Mouse (Mus musculus) cortical plate, adult 2 months (tissue): ENCODE measurements around the gene Rln3.

Source experiments
- CTCF ChIP-seq: fragments of 200-500 bp; IDR thresholded peaks from 2 replicates; pipeline ENCODE4 v1.5.1; 2011; ENCODE audit warnings: mild to moderate bottlenecking, control low read depth, low read length; ENCODE audit not compliant: insufficient read depth; ENCODE audit errors: extremely low read depth
- POLR2A ChIP-seq: fragments of 200-500 bp; IDR thresholded peaks from 2 replicates; pipeline ENCODE4 v1.6.1; 2011; ENCODE audit warnings: mild to moderate bottlenecking, low read length, control low read depth; ENCODE audit not compliant: insufficient read depth; ENCODE audit errors: extremely low read depth

DNA sequence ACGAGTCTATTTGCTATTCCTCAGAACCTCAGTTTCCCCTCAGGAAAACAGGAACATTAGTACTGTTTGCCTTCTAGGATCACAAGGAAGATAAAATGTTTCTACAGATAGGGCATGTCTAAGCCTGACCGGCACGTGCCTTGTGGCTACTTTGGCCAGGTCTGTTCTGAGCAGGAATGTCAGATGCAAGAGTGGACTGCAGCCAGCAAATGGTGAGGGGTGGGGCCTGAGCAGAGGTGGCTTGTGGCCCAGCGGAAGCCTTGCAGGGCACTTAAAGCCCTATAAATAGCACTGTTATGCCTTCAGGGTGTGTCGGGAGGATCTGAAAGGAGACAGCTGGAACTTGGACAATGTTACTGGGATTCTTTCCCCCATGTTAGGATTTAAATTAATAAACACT, 21.7 kb downstream of the Rln3 start:
- TF ChIP-seq CTCF (no peak), POLR2A (no peak)
